Mouse (Mus musculus) MEL (cell line): ENCODE measurements around the gene Ankrd44. TPM values are rescaled to one million over a fixed set of nuclear protein-coding genes. Genes with fewer than 3 reads are reported as not detected.

ENCODE experiments used
- DNase-seq: peaks from one replicate; pipeline ENCODE4 v3.0.0; 2011; ENCODE audit warnings: low read depth, low spot score
- H3K27ac ChIP-seq: 2 replicates; pipeline ENCODE4 v1.5.1; 2012; ENCODE audit warnings: low read depth, mild to moderate bottlenecking, control low read depth, low read length, moderate library complexity; ENCODE audit not compliant: control insufficient read depth
- H3K27me3 ChIP-seq, 2 experiments: fragments of 150-350 bp in 1 of 2; sonication (generic) in 1 of 2; 2 replicates each; pipeline ENCODE4 v1.6.1; 2012; ENCODE audit warnings: low read length in 2 of 2, mild to moderate bottlenecking in 2 of 2, improper control_type of control experiment in 1 of 2, moderate library complexity in 1 of 2; ENCODE audit not compliant: insufficient read depth in 2 of 2, control insufficient read depth in 1 of 2
- H3K36me3 ChIP-seq, 2 experiments: 2 replicates each; pipeline ENCODE4 v1.6.1; 2012 to 2014; ENCODE audit warnings: low read length in 2 of 2, improper control_type of control experiment in 1 of 2, inconsistent platforms in 1 of 2, mild to moderate bottlenecking in 1 of 2; ENCODE audit not compliant: insufficient read depth in 2 of 2, control insufficient read depth in 1 of 2
- H3K4me1 ChIP-seq, 2 experiments: fragments of 150-350 bp in 1 of 2; sonication (generic) in 1 of 2; 2 replicates each; pipeline ENCODE4 v1.6.1; 2012; ENCODE audit warnings: low read length in 2 of 2, improper control_type of control experiment in 1 of 2, mild to moderate bottlenecking in 1 of 2; ENCODE audit not compliant: insufficient read depth in 2 of 2, control insufficient read depth in 1 of 2
- H3K4me3 ChIP-seq, 2 experiments: fragments of 150-350 bp in 1 of 2; sonication (generic) in 1 of 2; 2 replicates each; pipeline ENCODE4 v1.5.1; 2012; ENCODE audit warnings: low read depth in 2 of 2, low read length in 2 of 2, mild to moderate bottlenecking in 2 of 2, moderate library complexity in 2 of 2, control low read depth in 1 of 2, improper control_type of control experiment in 1 of 2; ENCODE audit not compliant: control insufficient read depth in 1 of 2, insufficient read depth in 1 of 2
- H3K79me2 ChIP-seq: 2 replicates; pipeline ENCODE4 v1.6.1; 2012; ENCODE audit warnings: mild to moderate bottlenecking, low read length, moderate library complexity; ENCODE audit not compliant: control insufficient read depth, poor library complexity, insufficient read depth
- H3K9ac ChIP-seq: 2 replicates; pipeline ENCODE4 v1.6.1; 2012; ENCODE audit warnings: low read depth, mild to moderate bottlenecking, control low read depth, low read length, moderate library complexity; ENCODE audit not compliant: control insufficient read depth, poor library complexity, severe bottlenecking
- H3K9me3 ChIP-seq: fragments of 150-350 bp; sonication (generic); replicated peaks from 2 replicates; pipeline ENCODE4 v1.6.1; 2012; ENCODE audit warnings: mild to moderate bottlenecking, low read length, improper control_type of control experiment, moderate library complexity; ENCODE audit not compliant: insufficient read depth
- BHLHE40 ChIP-seq: IDR thresholded peaks from 2 replicates; pipeline ENCODE4 v1.6.1; 2012; ENCODE audit warnings: low read depth, mild to moderate bottlenecking, inconsistent platforms, low read length, improper control_type of control experiment, borderline replicate concordance
- CHD1 ChIP-seq: IDR thresholded peaks from 2 replicates; pipeline ENCODE4 v1.6.1; 2012; ENCODE audit warnings: low read depth, mild to moderate bottlenecking, inconsistent platforms, low read length, improper control_type of control experiment
- CTCF ChIP-seq, 3 experiments: IDR thresholded peaks in 2 of 3; conservative IDR thresholded peaks in 1 of 3; 2 replicates each; pipeline ENCODE4 v1.5.1; 2011 to 2012; ENCODE audit warnings: low read length in 3 of 3, low read depth in 2 of 3, mild to moderate bottlenecking in 2 of 3, improper control_type of control experiment in 1 of 3, inconsistent platforms in 1 of 3, mixed read lengths in 1 of 3, moderate library complexity in 1 of 3; ENCODE audit not compliant: control insufficient read depth in 1 of 3, insufficient read depth in 1 of 3, poor library complexity in 1 of 3, severe bottlenecking in 1 of 3
- E2F4 ChIP-seq: IDR thresholded peaks from 2 replicates; pipeline ENCODE4 v1.6.1; 2011; ENCODE audit warnings: low read depth, low read length, improper control_type of control experiment, borderline replicate concordance
- ELF1 ChIP-seq: IDR thresholded peaks from 2 replicates; pipeline ENCODE4 v1.6.1; 2014; ENCODE audit warnings: low read depth, mild to moderate bottlenecking, inconsistent platforms, low read length, improper control_type of control experiment, moderate library complexity
- EP300 ChIP-seq, 2 experiments: IDR thresholded peaks; 2 replicates each; pipeline ENCODE4 v1.6.1; 2011; ENCODE audit warnings: improper control_type of control experiment in 2 of 2, low read length in 2 of 2, low read depth in 1 of 2, mild to moderate bottlenecking in 1 of 2
- GATA1 ChIP-seq: IDR thresholded peaks from 2 replicates; pipeline ENCODE4 v1.6.1; 2011; ENCODE audit warnings: low read depth, low read length, improper control_type of control experiment
- HCFC1 ChIP-seq: IDR thresholded peaks from 2 replicates; pipeline ENCODE4 v1.6.1; 2012; ENCODE audit warnings: low read depth, mild to moderate bottlenecking, inconsistent platforms, low read length, improper control_type of control experiment, moderate library complexity
- JUND ChIP-seq: IDR thresholded peaks from 2 replicates; pipeline ENCODE4 v1.6.1; 2011; ENCODE audit warnings: low read depth, mild to moderate bottlenecking, improper control_type of control experiment, low read length
- KAT2A ChIP-seq: conservative IDR thresholded peaks from 2 replicates; pipeline ENCODE4 v1.6.1; 2012; ENCODE audit warnings: low read depth, low read length, improper control_type of control experiment, inconsistent platforms
- MAX ChIP-seq: IDR thresholded peaks from 2 replicates; pipeline ENCODE4 v1.6.1; 2011; ENCODE audit warnings: low read length, improper control_type of control experiment
- MAZ ChIP-seq: IDR thresholded peaks from 2 replicates; pipeline ENCODE4 v1.6.1; 2012; ENCODE audit warnings: low read depth, mild to moderate bottlenecking, inconsistent platforms, low read length, improper control_type of control experiment
- MEF2A ChIP-seq: IDR thresholded peaks from 2 replicates; pipeline ENCODE4 v1.6.1; 2014; ENCODE audit warnings: low read depth, mild to moderate bottlenecking, inconsistent platforms, low read length, improper control_type of control experiment; ENCODE audit not compliant: poor library complexity, insufficient replicate concordance, severe bottlenecking; ENCODE audit errors: extremely low read depth
- MYB ChIP-seq: IDR thresholded peaks from 2 replicates; pipeline ENCODE4 v1.6.1; 2011; ENCODE audit warnings: mild to moderate bottlenecking, low read depth, low read length, improper control_type of control experiment
- POLR2A ChIP-seq, 2 experiments: IDR thresholded peaks; 2 replicates each; pipeline ENCODE4 v1.6.1; 2011 to 2012; ENCODE audit warnings: low read length in 2 of 2, mild to moderate bottlenecking in 2 of 2, control low read depth in 1 of 2, improper control_type of control experiment in 1 of 2, low read depth in 1 of 2, moderate library complexity in 1 of 2; ENCODE audit not compliant: control insufficient read depth in 1 of 2, insufficient read depth in 1 of 2, poor library complexity in 1 of 2
- RAD21 ChIP-seq: IDR thresholded peaks from 2 replicates; pipeline ENCODE4 v1.6.1; 2011; ENCODE audit warnings: mild to moderate bottlenecking, low read depth, low read length, improper control_type of control experiment
- RCOR1 ChIP-seq: IDR thresholded peaks from 2 replicates; pipeline ENCODE4 v1.6.1; 2012; ENCODE audit warnings: low read depth, mild to moderate bottlenecking, inconsistent platforms, low read length, improper control_type of control experiment
- SIN3A ChIP-seq: IDR thresholded peaks from 2 replicates; pipeline ENCODE4 v1.6.1; 2012; ENCODE audit warnings: low read length, improper control_type of control experiment, inconsistent platforms
- SMC3 ChIP-seq: IDR thresholded peaks from 2 replicates; pipeline ENCODE4 v1.6.1; 2011; ENCODE audit warnings: low read depth, low read length, improper control_type of control experiment
- TAL1 ChIP-seq: IDR thresholded peaks from 2 replicates; pipeline ENCODE4 v1.6.1; 2012; ENCODE audit warnings: mild to moderate bottlenecking, inconsistent platforms, low read length, moderate library complexity, mixed read lengths
- TBP ChIP-seq: IDR thresholded peaks from 2 replicates; pipeline ENCODE4 v1.8.0; 2011; ENCODE audit warnings: low read depth, low read length, improper control_type of control experiment
- TCF12 ChIP-seq: IDR thresholded peaks from 2 replicates; pipeline ENCODE4 v1.6.1; 2014; ENCODE audit warnings: low read depth, mild to moderate bottlenecking, inconsistent platforms, low read length, improper control_type of control experiment, moderate library complexity
- USF1 ChIP-seq: IDR thresholded peaks from 2 replicates; pipeline ENCODE4 v1.6.1; 2014; ENCODE audit warnings: low read depth, mild to moderate bottlenecking, inconsistent platforms, low read length, improper control_type of control experiment, moderate library complexity
- USF2 ChIP-seq, 2 experiments: IDR thresholded peaks; 2 replicates each; pipeline ENCODE4 v1.6.1; 2011 to 2012; ENCODE audit warnings: improper control_type of control experiment in 2 of 2, low read length in 2 of 2, borderline replicate concordance in 1 of 2, inconsistent platforms in 1 of 2, low read depth in 1 of 2, mild to moderate bottlenecking in 1 of 2; ENCODE audit not compliant: insufficient read depth in 1 of 2
- ZKSCAN1 ChIP-seq: IDR thresholded peaks from 2 replicates; pipeline ENCODE4 v1.6.1; 2012; ENCODE audit warnings: low read depth, mild to moderate bottlenecking, inconsistent platforms, low read length, improper control_type of control experiment, moderate library complexity
- polyA plus RNA-seq, 2 experiments: library from polyadenylated mRNA; stranded (reverse) in 1 of 2; unstranded in 1 of 2; fragments of >175 nt in 1 of 2; fragments of >200 nt in 1 of 2; gene quantifications; 2 replicates each; pipeline versions ENCODE4 v1.2.1 to v1.2.4; 2012; ENCODE audit warnings: low replicate concordance in 2 of 2, low read depth in 1 of 2; ENCODE audit not compliant: insufficient read length in 2 of 2, insufficient read depth in 1 of 2, missing spikeins in 1 of 2
- total RNA-seq: library from RNA; depleted of rRNA; stranded (reverse); fragments of 300-350 nt; gene quantifications from 2 replicates; pipeline ENCODE4 v1.2.3, GENCODE M21; 2012

Gene Ankrd44
- total and polyA plus RNA-seq, 3 experiments = 2.3 to 4.4 TPM; not detected in 1

GRCm38 (mm10) chr1:54804406-54804805, 121.8 kb downstream of the Ankrd44 start:
- H3K27ac ChIP-seq = no peak overlapping the region
- DNase-seq = no peak
- TF ChIP-seq JUND = no peak
- no peak for TF ChIP-seq CHD1
- TF ChIP-seq BHLHE40 = no peak
- no peak for TF ChIP-seq TBP
- TF ChIP-seq TAL1 = no peak
- TF ChIP-seq SIN3A = no peak
- TF ChIP-seq USF2 (IDR thresholded peaks at IDR 0.05; ENCODE audit: borderline replicate concordance in 1 of 2, insufficient read depth in 1 of 2, low read depth in 1 of 2, low read length in 2 of 2) = no peak
- TF ChIP-seq GATA1 = no peak
- TF ChIP-seq EP300 (IDR thresholded peaks at IDR 0.05; ENCODE audit: low read depth in 1 of 2, low read length in 2 of 2) = no peak
- no peak for TF ChIP-seq MAZ
- no peak for TF ChIP-seq CTCF (IDR thresholded peaks at IDR 0.05 in 2 of 3, conservative IDR thresholded peaks at IDR 0.05 in 1 of 3; ENCODE audit: control insufficient read depth in 1 of 3, insufficient read depth in 1 of 3, low read depth in 2 of 3, low read length in 3 of 3, poor library complexity in 1 of 3, severe bottlenecking in 1 of 3)
- no peak for TF ChIP-seq MAX
- TF ChIP-seq ELF1 = no peak
- TF ChIP-seq RCOR1 = no peak
- TF ChIP-seq USF1 = no peak
- TF ChIP-seq SMC3 = no peak
- TF ChIP-seq ZKSCAN1 = no peak
- TF ChIP-seq E2F4 = no peak
- TF ChIP-seq KAT2A = no peak
- no peak for TF ChIP-seq HCFC1
- H3K27me3 ChIP-seq = no peaks in the 10 kb centered on the region
- H3K36me3 ChIP-seq = no peaks in the 10 kb centered on the region
- H3K79me2 ChIP-seq = no peaks in the 10 kb centered on the region
- no peaks in the 10 kb centered on the region for H3K9me3 ChIP-seq
- H3K4me3 ChIP-seq = no peak overlapping the region
- H3K9ac ChIP-seq = no peak overlapping the region
- no peaks in the 10 kb centered on the region for H3K4me1 ChIP-seq

- Histone ChIP-seq H3K9me3 (no peaks in the 10 kb centered on the region), H3K27me3 (no peaks in the 10 kb centered on the region), H3K36me3 (peaks cover 0 to 6% of the 10 kb centered on the region in 2 experiments; a peak in 2 of 4 replicates), H3K4me1 (peaks cover 2 to 5% of the 10 kb centered on the region in 2 experiments; a peak in 3 of 4 replicates), H3K4me3 (no peak overlapping the region), H3K79me2 (no peaks in the 10 kb centered on the region), H3K9ac (no peak overlapping the region), H3K27ac (no peak overlapping the region)
- TF ChIP-seq TCF12 (no peak), E2F4 (no peak), CHD1 (no peak), MEF2A (no peak), ZKSCAN1 (no peak), HCFC1 (no peak), SIN3A (no peak), EP300 (IDR thresholded peaks at IDR 0.05; ENCODE audit: low read depth in 1 of 2, low read length in 2 of 2) (no peak), POLR2A (IDR thresholded peaks at IDR 0.05; ENCODE audit: control insufficient read depth in 1 of 2, insufficient read depth in 1 of 2, low read depth in 1 of 2, low read length in 2 of 2, poor library complexity in 1 of 2) (no peak), ELF1 (no peak), TBP (no peak), BHLHE40 (no peak), MYB (no peak), RAD21 (no peak)
- no peak for DNase-seq
Measured at GRCm38 (mm10) chr1:54802703-54803102, 123.5 kb downstream of the Ankrd44 start.
